Mouse (Mus musculus) liver, embryonic 15.5 days (tissue): ENCODE data around the gene Spata18. TPM values are rescaled to one million over a fixed set of nuclear protein-coding genes. Genes with fewer than 3 reads are reported as not detected.

ENCODE experiments used
- ATAC-seq: fragments of 200-750 bp; cut with Nextera tagmentation; 2 replicates; pipeline ENCODE4 v1.8.0; 2017; ENCODE audit warnings: moderate number of reproducible peaks, mild to moderate bottlenecking, moderate library complexity; ENCODE audit not compliant: insufficient read depth
- H3K27ac ChIP-seq: fragments of 300-500 bp; sonication (generic); replicated peaks from 2 replicates; pipeline ENCODE4 v1.5.1; 2015; ENCODE audit warnings: mild to moderate bottlenecking, inconsistent platforms
- H3K27me3 ChIP-seq: fragments of 300-500 bp; sonication (generic); 2 replicates; pipeline ENCODE4 v1.6.1; 2015; ENCODE audit warnings: mild to moderate bottlenecking, inconsistent platforms
- H3K36me3 ChIP-seq: fragments of 300-500 bp; sonication (generic); replicated peaks from 2 replicates; pipeline ENCODE4 v1.6.1; 2015; ENCODE audit warnings: moderate library complexity, mild to moderate bottlenecking, inconsistent platforms
- H3K4me1 ChIP-seq: fragments of 300-500 bp; sonication (generic); replicated peaks from 2 replicates; pipeline ENCODE4 v1.6.1; 2015; ENCODE audit warnings: inconsistent platforms
- H3K4me2 ChIP-seq: fragments of 300-500 bp; sonication (generic); 2 replicates; pipeline ENCODE4 v1.6.1; 2015; ENCODE audit warnings: moderate library complexity, mild to moderate bottlenecking, inconsistent platforms
- H3K4me3 ChIP-seq: fragments of 300-500 bp; sonication (generic); replicated peaks from 2 replicates; pipeline ENCODE4 v1.5.1; 2015; ENCODE audit warnings: mild to moderate bottlenecking, inconsistent platforms
- H3K9ac ChIP-seq: fragments of 300-500 bp; sonication (generic); 2 replicates; pipeline ENCODE4 v1.6.1; 2015; ENCODE audit warnings: moderate library complexity, mild to moderate bottlenecking, inconsistent platforms
- H3K9me3 ChIP-seq: fragments of 300-500 bp; sonication (generic); replicated peaks from 2 replicates; pipeline ENCODE4 v1.6.1; 2016; ENCODE audit warnings: inconsistent platforms
- whole genome bisulfite sequencing: fragments of 180-500 bp; shearing (Covaris S2); methylation state at CpG from one replicate; pipeline ENCODE4 v1.1.7; 2015; ENCODE audit warnings: mixed read lengths; ENCODE audit not compliant: insufficient replicate concordance; 5-methylcytosine and 5-hydroxymethylcytosine counted together
- polyA plus RNA-seq: library from polyadenylated mRNA; unstranded; fragments of >200 nt; fragmentation: Nextera tagmentation; extraction: Ambion mirVana; gene quantifications from 2 replicates; pipeline ENCODE4 v1.2.1, GENCODE M21; 2015

Gene Spata18
- polyA plus RNA-seq, 1 experiment from 2014 or later, result not detected

GRCm38 (mm10) chr5:73630141-73630540 is 21.0 kb upstream of the Spata18 start:
- H3K4me3 ChIP-seq, result no peak overlapping the region
- H3K27me3 ChIP-seq, result no peaks in the 10 kb centered on the region
- no peaks in the 10 kb centered on the region for H3K36me3 ChIP-seq
- no peak overlapping the region for H3K27ac ChIP-seq
- no peaks in the 10 kb centered on the region for H3K4me1 ChIP-seq
- H3K9me3 ChIP-seq, result no peaks in the 10 kb centered on the region
- WGBS, result 8% methylated on average over 5 of the region's 5 CpGs
- no peak overlapping the region for H3K9ac ChIP-seq
- no peak for ATAC-seq
- H3K4me2 ChIP-seq, result no peak overlapping the region; the same call in 1 of the 2 replicates

GRCm38 (mm10) chr5:73631001-73631558 is 20.1 kb upstream of the Spata18 start:
- no peak for ATAC-seq
- H3K27me3 ChIP-seq, result no peaks in the 10 kb centered on the region
- H3K4me3 ChIP-seq, result no peak overlapping the region
- H3K36me3 ChIP-seq, result no peaks in the 10 kb centered on the region
- H3K4me1 ChIP-seq, result no peaks in the 10 kb centered on the region
- H3K27ac ChIP-seq, result no peak overlapping the region
- no peak overlapping the region for H3K9ac ChIP-seq
- WGBS, result 45% methylated on average over 10 of the region's 10 CpGs
- H3K9me3 ChIP-seq, result no peaks in the 10 kb centered on the region
- no peak overlapping the region for H3K4me2 ChIP-seq

- Histone ChIP-seq H3K9ac (no peak within 1 kb of the TSS), H3K4me2 (no peak within 1 kb of the TSS), H3K27ac (no peak within 1 kb of the TSS), H3K4me1 (no peaks in the 10 kb centered on the region), H3K4me3 (no peak within 1 kb of the TSS), H3K9me3 (no peaks in the 10 kb centered on the region), H3K36me3 (no peaks in the 10 kb centered on the region), H3K27me3 (no peaks in the 10 kb centered on the region)
- ATAC-seq, result no peak
- 54% methylated on average over 8 of the region's 8 CpGs for WGBS
These were observed 18.9 kb upstream of the Spata18 start, which contains the start of gene Lrrc66 for GRCm38 (mm10) chr5:73632291-73632690. Lrrc66 (minus strand) TSS chr5:73632526.

GRCm38 (mm10) chr5:73633141-73633540 is 18.0 kb upstream of the Spata18 start:
- Histone ChIP-seq H3K36me3 (no peaks in the 10 kb centered on the region), H3K27me3 (no peaks in the 10 kb centered on the region), H3K9ac (no peak overlapping the region), H3K9me3 (no peaks in the 10 kb centered on the region), H3K27ac (no peak overlapping the region), H3K4me2 (no peak overlapping the region), H3K4me1 (no peaks in the 10 kb centered on the region), H3K4me3 (no peak overlapping the region)
- WGBS, result 40% methylated on average over 8 of the region's 8 CpGs
- no peak for ATAC-seq

- no peak overlapping the region for H3K27ac ChIP-seq
- ATAC-seq, result no peak
- 41% methylated on average over 8 of the region's 8 CpGs for WGBS
These were observed 13.7 kb upstream of the Spata18 start for GRCm38 (mm10) chr5:73637337-73638107.

GRCm38 (mm10) chr5:73641058-73641457 is 10.1 kb upstream of the Spata18 start:
- H3K9ac ChIP-seq, result no peak overlapping the region
- H3K9me3 ChIP-seq, result no peaks in the 10 kb centered on the region
- H3K27me3 ChIP-seq, result peaks cover 8% of the 10 kb centered on the region
- no peak for ATAC-seq
- no peak overlapping the region for H3K27ac ChIP-seq
- H3K4me2 ChIP-seq, result no peak overlapping the region
- H3K4me3 ChIP-seq, result no peak overlapping the region
- WGBS, result 42% methylated on average over 3 of the region's 3 CpGs
- no peaks in the 10 kb centered on the region for H3K36me3 ChIP-seq
- no peaks in the 10 kb centered on the region for H3K4me1 ChIP-seq

More at GRCm38 (mm10) chr5:73637337-73638107, 13.7 kb upstream of the Spata18 start:
- H3K27me3 ChIP-seq, result no peaks in the 10 kb centered on the region
- no peak overlapping the region for H3K4me2 ChIP-seq
- no peaks in the 10 kb centered on the region for H3K36me3 ChIP-seq
- H3K4me3 ChIP-seq, result no peak overlapping the region
- H3K9ac ChIP-seq, result no peak overlapping the region
- H3K4me1 ChIP-seq, result no peaks in the 10 kb centered on the region
- no peaks in the 10 kb centered on the region for H3K9me3 ChIP-seq

- Histone ChIP-seq H3K27ac (no peak overlapping the region), H3K36me3 (no peaks in the 10 kb centered on the region), H3K27me3 (peaks cover 19% of the 10 kb centered on the region), H3K4me2 (no peak overlapping the region), H3K4me1 (peaks cover 3% of the 10 kb centered on the region), H3K9ac (no peak overlapping the region), H3K9me3 (no peaks in the 10 kb centered on the region), H3K4me3 (no peak overlapping the region)
- WGBS, result 61% methylated on average over 4 of the region's 4 CpGs
- ATAC-seq, result no peak
These were observed 9.1 kb upstream of the Spata18 start for GRCm38 (mm10) chr5:73642091-73642490.

GRCm38 (mm10) chr5:73647261-73647900 is 3.8 kb upstream of the Spata18 start, which contains the start of gene Sgcb:
Sgcb (minus strand) TSS chr5:73647790.
- Histone ChIP-seq H3K36me3 (no peaks in the 10 kb centered on the region), H3K4me3 (peak within 1 kb of the TSS; percentile 65), H3K4me2 (peak within 1 kb of the TSS; percentile 77), H3K27ac (no peak within 1 kb of the TSS), H3K27me3 (peaks cover 72% of the 10 kb centered on the region), H3K4me1 (peaks cover 18% of the 10 kb centered on the region), H3K9ac (peak within 1 kb of the TSS; percentile 37; the same call in 1 of the 2 replicates), H3K9me3 (no peaks in the 10 kb centered on the region)
- ATAC-seq, result peak; percentile 51; the same call in 1 of the 2 replicates
- under 1% methylated on average over 62 of the region's 62 CpGs for WGBS

GRCm38 (mm10) chr5:73650365-73650964 is 714 bp upstream of the Spata18 start:
- Histone ChIP-seq H3K4me2 (peak overlapping the region; percentile 76), H3K4me3 (peak overlapping the region; percentile 49), H3K9ac (no peak overlapping the region), H3K9me3 (no peaks in the 10 kb centered on the region), H3K36me3 (no peaks in the 10 kb centered on the region), H3K27ac (no peak overlapping the region), H3K4me1 (peaks cover 18% of the 10 kb centered on the region), H3K27me3 (peaks cover 96% of the 10 kb centered on the region)
- no peak for ATAC-seq
- under 1% methylated on average over 15 of the region's 15 CpGs for WGBS

GRCm38 (mm10) chr5:73651855-73652201 is 649 bp downstream of the Spata18 start:
- no peak overlapping the region for H3K27ac ChIP-seq
- H3K36me3 ChIP-seq, result no peaks in the 10 kb centered on the region
- no peak for ATAC-seq
- 2% methylated on average over 4 of the region's 4 CpGs for WGBS
- H3K27me3 ChIP-seq, result peaks cover 83% of the 10 kb centered on the region
- H3K4me2 ChIP-seq, result peak overlapping the region; percentile 76
- H3K4me1 ChIP-seq, result peaks cover 18% of the 10 kb centered on the region
- 0 out of 2 replicates have a peak overlapping the region, but pooled peaks have one; percentile 49 for H3K4me3 ChIP-seq
- H3K9ac ChIP-seq, result no peak overlapping the region
- no peaks in the 10 kb centered on the region for H3K9me3 ChIP-seq

GRCm38 (mm10) chr5:73666695-73667094 is 15.5 kb downstream of the Spata18 start:
- 63% methylated on average over 2 of the region's 2 CpGs for WGBS

More at GRCm38 (mm10) chr5:73666695-73667094, 15.5 kb downstream of the Spata18 start:
- H3K9ac ChIP-seq, result no peak overlapping the region
- no peaks in the 10 kb centered on the region for H3K4me1 ChIP-seq
- no peak overlapping the region for H3K27ac ChIP-seq
- H3K4me2 ChIP-seq, result no peak overlapping the region
- H3K27me3 ChIP-seq, result no peaks in the 10 kb centered on the region; the same call in 1 of the 2 replicates
- ATAC-seq, result no peak
- H3K4me3 ChIP-seq, result no peak overlapping the region
- H3K36me3 ChIP-seq, result no peaks in the 10 kb centered on the region
- H3K9me3 ChIP-seq, result no peaks in the 10 kb centered on the region
